Mouse (Mus musculus) forebrain, embryonic 16.5 days (tissue): ENCODE results near the gene Lbhd1. TPM values are rescaled to one million over a fixed set of nuclear protein-coding genes. Genes with fewer than 3 reads are reported as not detected.

Experiments
- ATAC-seq: fragments of 200-750 bp; cut with Nextera tagmentation; 2 replicates; pipeline ENCODE4 v1.8.0; 2017; ENCODE audit warnings: mild to moderate bottlenecking, moderate library complexity
- H3K27ac ChIP-seq: fragments of 300-500 bp; sonication (generic); 2 replicates; pipeline ENCODE4 v1.5.1; 2014; ENCODE audit warnings: low read length, control low read depth
- H3K27me3 ChIP-seq: fragments of 300-500 bp; sonication (generic); replicated peaks from 2 replicates; pipeline ENCODE4 v1.6.1; 2014; ENCODE audit warnings: low read length; ENCODE audit not compliant: control insufficient read depth, insufficient read depth
- H3K36me3 ChIP-seq: fragments of 300-500 bp; sonication (generic); 2 replicates; pipeline ENCODE4 v1.6.1; 2014; ENCODE audit not compliant: control insufficient read depth, insufficient read depth
- H3K4me1 ChIP-seq: fragments of 300-500 bp; sonication (generic); replicated peaks from 2 replicates; pipeline ENCODE4 v1.6.1; 2014; ENCODE audit warnings: low read length; ENCODE audit not compliant: control insufficient read depth, insufficient read depth
- H3K4me2 ChIP-seq: fragments of 300-500 bp; sonication (generic); 2 replicates; pipeline ENCODE4 v1.6.1; 2014; ENCODE audit warnings: mild to moderate bottlenecking, low read length, control low read depth
- H3K4me3 ChIP-seq: fragments of 300-500 bp; sonication (generic); replicated peaks from 2 replicates; pipeline ENCODE4 v1.5.1; 2014; ENCODE audit warnings: mild to moderate bottlenecking, low read length, control low read depth
- H3K9ac ChIP-seq: fragments of 300-500 bp; sonication (generic); replicated peaks from 2 replicates; pipeline ENCODE4 v1.6.1; 2014; ENCODE audit warnings: low read depth, low read length, control low read depth
- H3K9me3 ChIP-seq: fragments of 300-500 bp; sonication (generic); 2 replicates; pipeline ENCODE4 v1.6.1; 2016; ENCODE audit warnings: low read length; ENCODE audit not compliant: control insufficient read depth
- WGBS: fragments of 180-500 bp; shearing (Covaris S2); extraction: QIAGEN DNeasy Blood & Tissue Kit; methylation state at CpG from one replicate; pipeline ENCODE4 v1.1.7; 2014; 5-methylcytosine and 5-hydroxymethylcytosine counted together
- microRNA-seq: library from miRNA; unstranded; fragments of <30 nt; microRNA quantifications from one replicate; pipeline ENCODE4, GENCODE M21; 2017
- polyA plus RNA-seq: library from polyadenylated mRNA; unstranded; fragments of >200 nt; fragmentation: Nextera tagmentation; extraction: Ambion mirVana; gene quantifications from 2 replicates; pipeline ENCODE4 v1.2.1, GENCODE M21; 2015

Gene Lbhd1
- polyA plus RNA-seq, 1 experiment from 2014 or later = 51.9 TPM

DNA sequence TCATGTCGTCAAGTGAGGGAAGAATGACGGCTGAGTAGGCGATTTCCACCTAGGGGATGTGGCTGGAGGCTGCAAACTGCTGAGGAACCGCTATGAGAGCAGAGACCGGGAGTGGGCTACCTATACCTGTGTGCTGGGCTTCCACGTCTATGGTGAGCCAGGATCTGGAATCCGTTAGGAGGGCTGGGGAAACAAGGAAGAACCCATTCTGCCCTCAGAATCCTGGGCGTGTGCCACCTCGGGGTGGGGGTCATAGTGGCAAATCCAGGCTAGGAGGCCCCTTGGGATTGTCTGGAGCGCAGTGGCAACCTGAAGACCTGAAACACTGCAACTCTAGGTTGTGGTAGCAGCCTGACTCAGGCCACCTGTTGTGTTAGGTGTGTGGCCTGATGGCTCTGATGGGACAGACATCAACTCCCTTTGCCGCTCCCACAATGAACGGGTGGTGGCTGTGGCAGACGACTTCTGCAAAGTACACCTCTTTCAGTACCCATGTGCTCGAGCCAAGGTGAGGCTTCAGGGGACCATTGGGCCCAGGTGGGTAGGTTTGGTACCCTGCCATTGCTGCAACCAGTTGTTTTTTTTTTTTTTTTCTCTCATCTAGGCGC, 57.1 kb downstream of the Lbhd1 start:
- H3K27ac ChIP-seq = no peak overlapping the region; the same call in 1 of the 2 replicates
- H3K9me3 ChIP-seq = no peaks in the 10 kb centered on the region
- no peak overlapping the region for H3K4me3 ChIP-seq

DNA sequence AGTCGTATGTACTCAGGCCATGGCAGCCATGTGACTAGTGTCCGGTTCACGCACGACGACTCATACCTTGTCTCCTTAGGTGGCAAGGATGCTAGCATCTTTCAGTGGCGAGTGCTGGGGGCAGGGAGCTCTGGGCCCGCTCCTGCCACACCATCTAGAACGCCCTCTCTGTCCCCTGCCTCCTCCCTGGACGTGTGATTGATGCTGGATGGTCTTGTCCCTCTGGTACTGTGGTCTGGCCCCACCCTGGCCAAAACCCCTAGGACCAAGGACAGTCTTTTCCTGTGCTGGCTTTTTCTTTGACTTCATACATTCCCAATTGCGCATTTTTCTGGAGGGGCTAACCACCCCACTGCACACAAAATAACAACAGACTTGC, 57.6 kb downstream of the Lbhd1 start:
- Histone ChIP-seq H3K4me1 (peaks cover 30% of the 10 kb centered on the region), H3K27ac (peak overlapping the region; percentile 96), H3K27me3 (no peaks in the 10 kb centered on the region), H3K9me3 (no peaks in the 10 kb centered on the region), H3K4me2 (peak overlapping the region; percentile 80), H3K4me3 (peak overlapping the region; percentile 99), H3K9ac (peak overlapping the region; percentile 99), H3K36me3 (peaks cover 3% of the 10 kb centered on the region; the same call in 1 of the 2 replicates)
- ATAC-seq = peak; percentile 10; the same call in 1 of the 2 replicates
- WGBS = 19% methylated on average over 10 of the region's 10 CpGs

More for the DNA sequence above, 57.1 kb downstream of the Lbhd1 start:
- Histone ChIP-seq H3K27me3 (no peaks in the 10 kb centered on the region), H3K9ac (no peak overlapping the region; the same call in 1 of the 2 replicates), H3K4me1 (peaks cover 30% of the 10 kb centered on the region), H3K4me2 (no peak overlapping the region), H3K36me3 (peaks cover 2% of the 10 kb centered on the region; the same call in 1 of the 2 replicates)
- WGBS = 81% methylated on average over 15 of the region's 15 CpGs
- no peak for ATAC-seq

DNA sequence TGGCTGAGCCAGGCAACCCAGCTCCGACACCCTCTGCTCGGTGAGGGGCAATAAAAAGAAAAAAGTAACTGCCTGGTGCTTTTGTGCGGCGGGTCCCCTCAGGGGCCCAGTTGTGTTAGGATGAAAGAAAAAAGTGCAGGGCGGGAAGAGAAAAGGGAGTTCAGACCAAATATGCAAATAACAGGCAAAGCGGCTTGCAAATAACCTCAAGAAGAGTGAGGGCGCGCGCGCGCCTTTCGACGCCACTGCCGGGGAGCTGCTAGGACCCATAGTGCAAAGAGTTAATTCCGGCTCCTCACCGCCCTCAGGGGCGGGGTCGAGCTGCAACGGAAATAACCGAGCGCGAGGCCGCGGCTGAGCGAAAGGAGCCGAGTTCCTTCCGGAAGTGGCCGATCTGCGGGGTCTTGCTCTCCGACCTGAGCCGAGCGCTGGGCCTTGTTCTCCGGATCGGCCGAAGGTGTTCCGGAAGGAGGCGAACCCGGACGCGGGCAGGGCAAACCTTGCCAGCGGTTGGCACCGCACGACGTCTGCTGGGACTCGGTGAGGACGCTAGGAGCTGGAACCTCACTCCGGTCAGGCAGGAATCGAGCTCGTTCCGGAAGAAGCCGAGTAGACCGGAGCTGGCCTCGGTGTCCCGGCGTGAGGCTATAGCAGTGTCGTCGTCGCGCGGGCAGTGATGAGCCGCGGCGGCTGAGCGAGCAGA, 58.1 kb downstream of the Lbhd1 start, which contains the start of gene Mta2:
Mta2 (plus strand) TSS at position 361 of the 703 bp plus-strand sequence.
- peak within 1 kb of the TSS; percentile 80 for H3K4me2 ChIP-seq
- ATAC-seq = peak; percentile 96
- peak within 1 kb of the TSS; percentile 99 for H3K9ac ChIP-seq
- H3K27ac ChIP-seq = peak within 1 kb of the TSS; percentile 96
- H3K4me3 ChIP-seq = peak within 1 kb of the TSS; percentile 99
- peaks cover 5% of the 10 kb centered on the region for H3K36me3 ChIP-seq
- peaks cover 30% of the 10 kb centered on the region for H3K4me1 ChIP-seq
- no peaks in the 10 kb centered on the region for H3K9me3 ChIP-seq
- WGBS = under 1% methylated on average over 64 of the region's 64 CpGs
- no peaks in the 10 kb centered on the region for H3K27me3 ChIP-seq

Small RNA genes lying within 50 kb of the gene (microRNA-seq; reads per million reads assigned to microRNA genes)
- gene Mir5136 = not detected

Other genes starting within 250 kb of the Lbhd1 start
- gene Chrm1, start 219.9 kb upstream of the Lbhd1 start, polyA plus RNA-seq = 6.9 and 8.2 TPM in 2 replicates
- gene Slc3a2, start 160.4 kb upstream of the Lbhd1 start, polyA plus RNA-seq = 186 TPM in 2 replicates
- gene Wdr74, start 147.9 kb upstream of the Lbhd1 start, polyA plus RNA-seq = 90.6 and 109 TPM in 2 replicates
- gene 1700092M07Rik, start 143.0 kb upstream of the Lbhd1 start, polyA plus RNA-seq = 2.5 and 2.8 TPM in 2 replicates
- gene Stx5a, start 142.3 kb upstream of the Lbhd1 start, polyA plus RNA-seq = 129 and 136 TPM in 2 replicates
- 200 and 218 TPM in 2 replicates for gene Nxf1, start 126.7 kb upstream of the Lbhd1 start, polyA plus RNA-seq
- gene Tmem223, start 112.7 kb upstream of the Lbhd1 start, polyA plus RNA-seq = 230 and 247 TPM in 2 replicates
- gene Tmem179b, start 109.3 kb upstream of the Lbhd1 start, polyA plus RNA-seq = 27.0 and 29.1 TPM in 2 replicates
- gene Taf6l, start 97.3 kb upstream of the Lbhd1 start, polyA plus RNA-seq = 30.8 and 32.2 TPM in 2 replicates
- gene Polr2g, start 85.2 kb upstream of the Lbhd1 start, polyA plus RNA-seq = 160 and 164 TPM in 2 replicates
- 8.9 and 9.6 TPM in 2 replicates for gene Zbtb3, start 81.2 kb upstream of the Lbhd1 start, polyA plus RNA-seq
- 71.1 and 72.1 TPM in 2 replicates for gene Ttc9c, start 64.4 kb upstream of the Lbhd1 start, polyA plus RNA-seq
- 5.1 and 5.5 TPM in 2 replicates for gene Hnrnpul2, start 63.7 kb upstream of the Lbhd1 start, polyA plus RNA-seq
- not detected in 2 replicates for gene AC129217.1, start 54.0 kb upstream of the Lbhd1 start, polyA plus RNA-seq
- 88.3 and 98.7 TPM in 2 replicates for gene Bscl2, start 46.3 kb upstream of the Lbhd1 start, polyA plus RNA-seq
- gene Gng3, start 44.5 kb upstream of the Lbhd1 start, polyA plus RNA-seq = 258 and 306 TPM in 2 replicates
- gene Lrrn4cl, start 33.0 kb upstream of the Lbhd1 start, polyA plus RNA-seq = 0.45 and 0.57 TPM in 2 replicates
- 172 and 173 TPM in 2 replicates for gene Ubxn1, start 12.2 kb upstream of the Lbhd1 start, polyA plus RNA-seq
- gene Uqcc3, start 2.8 kb upstream of the Lbhd1 start, polyA plus RNA-seq = 49.7 and 53.5 TPM in 2 replicates
- gene Gm49403, start 198 bp downstream of the Lbhd1 start, polyA plus RNA-seq = not detected in 2 replicates
- 49.9 and 50.6 TPM in 2 replicates for gene 1810009A15Rik, start 5.1 kb downstream of the Lbhd1 start, polyA plus RNA-seq
- 0.34 TPM in 1 of 2 replicates, not detected in the other for gene Gm49416, start 5.2 kb downstream of the Lbhd1 start, polyA plus RNA-seq
- 41.0 and 45.9 TPM in 2 replicates for gene Ints5, start 9.3 kb downstream of the Lbhd1 start, polyA plus RNA-seq
- gene Ganab, start 14.3 kb downstream of the Lbhd1 start, polyA plus RNA-seq = 91.7 and 95.1 TPM in 2 replicates
- gene B3gat3, start 36.6 kb downstream of the Lbhd1 start, polyA plus RNA-seq = 67.3 and 75.9 TPM in 2 replicates
- gene Rom1, start 45.6 kb downstream of the Lbhd1 start, polyA plus RNA-seq = 1.7 and 1.8 TPM in 2 replicates
- 9.7 and 10.5 TPM in 2 replicates for gene Eml3, start 45.8 kb downstream of the Lbhd1 start, polyA plus RNA-seq
- gene Mta2, start 58.1 kb downstream of the Lbhd1 start, polyA plus RNA-seq = 175 and 186 TPM in 2 replicates
- 33.6 and 35.5 TPM in 2 replicates for gene Tut1, start 70.1 kb downstream of the Lbhd1 start, polyA plus RNA-seq
- 346 and 348 TPM in 2 replicates for gene Eef1g, start 83.3 kb downstream of the Lbhd1 start, polyA plus RNA-seq
- gene Ahnak, start 105.6 kb downstream of the Lbhd1 start, polyA plus RNA-seq = 2.2 and 3.4 TPM in 2 replicates
- not detected in 2 replicates for gene Scgb1a1, start 204.2 kb downstream of the Lbhd1 start, polyA plus RNA-seq